Mouse (Mus musculus) liver, embryonic 11.5 days (tissue): ENCODE measurements around the gene Scn4a. TPM values are rescaled to one million over a fixed set of nuclear protein-coding genes. Genes with fewer than 3 reads are reported as not detected.
"Not testable (repeated sequence)": the region's sequence is repeated elsewhere in the genome, so short reads cannot be mapped to it uniquely, and the experiment has no call there.

Experiments
- ATAC-seq: fragments of 200-750 bp; cut with Nextera tagmentation; replicated peaks from 2 replicates; pipeline ENCODE4 v1.8.0; 2017; ENCODE audit warnings: moderate number of reproducible peaks, mild to moderate bottlenecking, moderate TSS enrichment, moderate library complexity; ENCODE audit not compliant: low FRiP score
- DNase-seq: peaks from one replicate; pipeline ENCODE4 v3.0.0-alpha.2; 2017; ENCODE audit warnings: low spot score
- H3K27ac ChIP-seq: fragments of 300-500 bp; sonication (generic); 2 replicates; pipeline ENCODE4 v1.5.1; 2014; ENCODE audit warnings: mild to moderate bottlenecking, low read depth, low read length, control low read depth
- H3K27me3 ChIP-seq: fragments of 300-500 bp; sonication (generic); replicated peaks from 2 replicates; pipeline ENCODE4 v1.6.1; 2014; ENCODE audit warnings: low read length, mixed read lengths; ENCODE audit not compliant: control insufficient read depth, insufficient read depth
- H3K36me3 ChIP-seq: fragments of 300-500 bp; sonication (generic); 2 replicates; pipeline ENCODE4 v1.6.1; 2014; ENCODE audit warnings: mild to moderate bottlenecking, low read length, moderate library complexity, mixed read lengths; ENCODE audit not compliant: control insufficient read depth, insufficient read depth
- H3K4me1 ChIP-seq: fragments of 300-500 bp; sonication (generic); replicated peaks from 2 replicates; pipeline ENCODE4 v1.6.1; 2014; ENCODE audit warnings: low read length, mixed read lengths; ENCODE audit not compliant: control insufficient read depth, insufficient read depth
- H3K4me2 ChIP-seq: fragments of 300-500 bp; sonication (generic); 2 replicates; pipeline ENCODE4 v1.6.1; 2014; ENCODE audit warnings: mild to moderate bottlenecking, control low read depth, moderate library complexity
- H3K4me3 ChIP-seq: fragments of 300-500 bp; sonication (generic); 2 replicates; pipeline ENCODE4 v1.5.1; 2014; ENCODE audit warnings: low read depth, low read length, control low read depth
- H3K9ac ChIP-seq: fragments of 300-500 bp; sonication (generic); 2 replicates; pipeline ENCODE4 v1.6.1; 2014; ENCODE audit warnings: low read depth, low read length, control low read depth
- H3K9me3 ChIP-seq: fragments of 300-500 bp; sonication (generic); 2 replicates; pipeline ENCODE4 v1.6.1; 2016; ENCODE audit warnings: low read length, inconsistent platforms, mixed read lengths; ENCODE audit not compliant: control insufficient read depth
- WGBS: fragments of 180-500 bp; shearing (Covaris S2); extraction: QIAGEN DNeasy Blood & Tissue Kit; methylation state at CpG from one replicate; pipeline ENCODE4 v1.1.7; 2014; 5-methylcytosine and 5-hydroxymethylcytosine counted together
- polyA plus RNA-seq: library from polyadenylated mRNA; unstranded; fragments of >200 nt; fragmentation: Nextera tagmentation; extraction: Ambion mirVana; gene quantifications from 2 replicates; pipeline ENCODE4 v1.2.1, GENCODE M21; 2014

Scn4a gene
- polyA plus RNA-seq, 1 experiment from 2014 or later = not detected

GRCm38 (mm10) chr11:106350853-106351252, 2.2 kb downstream of the Scn4a start:
- Histone ChIP-seq H3K9ac (no peak overlapping the region), H3K4me2 (no peak overlapping the region), H3K27me3 (no peaks in the 10 kb centered on the region), H3K9me3 (no peaks in the 10 kb centered on the region), H3K4me3 (no peak overlapping the region), H3K36me3 (no peaks in the 10 kb centered on the region), H3K27ac (no peak overlapping the region), H3K4me1 (no peaks in the 10 kb centered on the region)
- no peak for DNase-seq
- no peak for ATAC-seq
- 58% methylated on average over 5 of the region's 5 CpGs for WGBS

- no peak for DNase-seq
- Histone ChIP-seq H3K9ac (no peak overlapping the region), H3K4me2 (no peak overlapping the region), H3K4me1 (no peaks in the 10 kb centered on the region), H3K27me3 (no peaks in the 10 kb centered on the region), H3K36me3 (no peaks in the 10 kb centered on the region), H3K27ac (no peak overlapping the region), H3K9me3 (no peaks in the 10 kb centered on the region), H3K4me3 (no peak overlapping the region)
- WGBS = 74% methylated on average over 6 of the region's 6 CpGs
- no peak for ATAC-seq
These were observed 3.3 kb downstream of the Scn4a start for GRCm38 (mm10) chr11:106349772-106350171.

GRCm38 (mm10) chr11:106344910-106345309, 8.2 kb downstream of the Scn4a start:
- no peak for ATAC-seq
- H3K27ac ChIP-seq = no peak overlapping the region

GRCm38 (mm10) chr11:106340990-106341520, 12.0 kb downstream of the Scn4a start:
- no peaks in the 10 kb centered on the region for H3K27me3 ChIP-seq

More at GRCm38 (mm10) chr11:106344910-106345309, 8.2 kb downstream of the Scn4a start:
- WGBS = 57% methylated on average over 6 of the region's 6 CpGs
- no peaks in the 10 kb centered on the region for H3K27me3 ChIP-seq
- no peaks in the 10 kb centered on the region for H3K36me3 ChIP-seq
- H3K9ac ChIP-seq = no peak overlapping the region
- DNase-seq = no peak
- H3K4me2 ChIP-seq = no peak overlapping the region
- no peak overlapping the region for H3K4me3 ChIP-seq
- no peaks in the 10 kb centered on the region for H3K9me3 ChIP-seq
- H3K4me1 ChIP-seq = no peaks in the 10 kb centered on the region

GRCm38 (mm10) chr11:106339323-106339722, 13.8 kb downstream of the Scn4a start:
- not testable (repeated sequence) for H3K27ac ChIP-seq, H3K27me3 ChIP-seq, DNase-seq, H3K9ac ChIP-seq, H3K4me2 ChIP-seq, ATAC-seq, H3K9me3 ChIP-seq, H3K4me1 ChIP-seq, H3K4me3 ChIP-seq, H3K36me3 ChIP-seq
- WGBS = 65% methylated on average over 4 of the region's 4 CpGs

More at GRCm38 (mm10) chr11:106340990-106341520, 12.0 kb downstream of the Scn4a start:
- H3K36me3 ChIP-seq = no peaks in the 10 kb centered on the region
- no peak overlapping the region for H3K27ac ChIP-seq
- ATAC-seq = no peak
- H3K4me1 ChIP-seq = no peaks in the 10 kb centered on the region
- no peaks in the 10 kb centered on the region for H3K9me3 ChIP-seq
- H3K9ac ChIP-seq = no peak overlapping the region
- H3K4me3 ChIP-seq = no peak overlapping the region
- no peak for DNase-seq
- no peak overlapping the region for H3K4me2 ChIP-seq
- 59% methylated on average over 9 of the region's 9 CpGs for WGBS

GRCm38 (mm10) chr11:106338870-106339269, 14.2 kb downstream of the Scn4a start:
- no peak for DNase-seq
- Histone ChIP-seq H3K4me2 (no peak overlapping the region), H3K4me1 (no peaks in the 10 kb centered on the region), H3K9me3 (no peaks in the 10 kb centered on the region), H3K27me3 (no peaks in the 10 kb centered on the region), H3K4me3 (no peak overlapping the region), H3K36me3 (no peaks in the 10 kb centered on the region), H3K9ac (no peak overlapping the region), H3K27ac (no peak overlapping the region)
- ATAC-seq = no peak
- WGBS = 77% methylated on average over 7 of the region's 7 CpGs

GRCm38 (mm10) chr11:106338029-106338428, 15.1 kb downstream of the Scn4a start:
- ATAC-seq = no peak
- H3K9ac ChIP-seq = no peak overlapping the region
- H3K27ac ChIP-seq = no peak overlapping the region
- 79% methylated on average over 5 of the region's 5 CpGs for WGBS
- no peak overlapping the region for H3K4me3 ChIP-seq
- H3K4me1 ChIP-seq = no peaks in the 10 kb centered on the region
- H3K4me2 ChIP-seq = no peak overlapping the region
- no peaks in the 10 kb centered on the region for H3K9me3 ChIP-seq
- H3K36me3 ChIP-seq = no peaks in the 10 kb centered on the region
- no peaks in the 10 kb centered on the region for H3K27me3 ChIP-seq
- no peak for DNase-seq

GRCm38 (mm10) chr11:106334066-106334465, 19.0 kb downstream of the Scn4a start:
- H3K4me2 ChIP-seq = no peak overlapping the region
- no peak for DNase-seq
- no peaks in the 10 kb centered on the region for H3K9me3 ChIP-seq
- no peak overlapping the region for H3K9ac ChIP-seq
- ATAC-seq = no peak
- no peaks in the 10 kb centered on the region for H3K27me3 ChIP-seq
- no peak overlapping the region for H3K27ac ChIP-seq
- no peak overlapping the region for H3K4me3 ChIP-seq
- H3K36me3 ChIP-seq = no peaks in the 10 kb centered on the region
- WGBS = 4% methylated on average over 2 of the region's 2 CpGs
- H3K4me1 ChIP-seq = no peaks in the 10 kb centered on the region

GRCm38 (mm10) chr11:106332458-106332857, 20.6 kb downstream of the Scn4a start:
- ATAC-seq (no peak), DNase-seq (no peak)
- Histone ChIP-seq H3K27ac (no peak overlapping the region), H3K4me3 (no peak overlapping the region), H3K36me3 (no peaks in the 10 kb centered on the region), H3K9me3 (no peaks in the 10 kb centered on the region), H3K9ac (no peak overlapping the region), H3K27me3 (no peaks in the 10 kb centered on the region), H3K4me2 (no peak overlapping the region), H3K4me1 (peaks cover 5% of the 10 kb centered on the region; the same call in 1 of the 2 replicates)
- 56% methylated on average over 4 of the region's 4 CpGs for WGBS
